In the genomic region with DNA sequence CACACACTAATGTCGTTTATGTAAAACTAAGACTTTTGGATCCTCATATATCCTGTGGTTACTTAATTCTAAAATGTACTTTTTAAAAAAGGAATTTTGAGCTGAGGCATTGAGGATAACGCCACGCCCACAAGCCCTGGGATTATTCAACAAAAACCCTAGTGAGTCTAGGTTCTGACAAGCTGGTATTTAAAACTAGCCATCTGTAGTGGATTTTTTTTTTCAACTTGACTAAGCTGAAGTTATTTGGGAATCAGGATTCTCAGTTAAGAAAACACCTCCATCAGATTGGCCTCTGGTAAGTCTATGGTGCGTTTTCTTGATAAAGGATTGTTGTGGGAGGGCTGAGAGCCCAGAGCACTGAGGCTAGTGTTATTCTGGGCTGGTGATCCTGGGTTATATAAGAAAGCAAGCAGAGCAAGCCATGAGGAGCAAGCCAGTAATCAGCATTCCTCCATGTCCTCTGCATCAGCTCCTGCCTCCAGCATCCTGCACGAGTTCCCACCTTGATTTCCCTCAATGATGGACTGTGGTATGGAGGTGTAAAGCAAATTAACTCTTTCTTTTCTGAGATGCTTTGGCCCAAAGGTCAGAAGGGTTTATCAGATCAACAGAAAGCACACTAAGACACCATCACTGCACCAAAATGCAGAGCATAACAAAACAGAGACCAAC, we compare ENCODE assay signal across 25 mouse cellular contexts. TPM values are rescaled to one million over a fixed set of nuclear protein-coding genes. Genes with fewer than 3 reads are reported as not detected.
DNase-seq lines count a peak whose midpoint lies in the region; ATAC-seq and TF ChIP-seq lines count a peak whose summit lies in the region.
"Had no signal": no experiment of that assay in that cellular context is flagged by ENCODE, and none has a peak within 500 bp of the region (broad histone marks: within the 10 kb centered on the region; RNA-seq: fewer than 3 reads in every experiment).

No protein-coding gene starts in this region.

- H3K4me2 ChIP-seq in kidney, embryonic 14.5 days (replicated peaks; ENCODE audit: low read depth, low read length) = no peak overlapping the region
- H3K4me2 ChIP-seq: embryonic facial prominence, embryonic 15.5 days; heart, embryonic 12.5 days; hindbrain, embryonic 14.5 days; intestine, embryonic 15.5 days; limb, embryonic 13.5 days; lung, embryonic 15.5 days had no signal

- ATAC-seq in erythroid progenitor cell, adult 5-6 weeks (replicated peaks; ENCODE audit: low FRiP score, poor library complexity, severe bottlenecking) = no peak
- no peak for ATAC-seq in kidney, embryonic 14.5 days (ENCODE audit: low FRiP score, low TSS enrichment)
- ATAC-seq: intestine, embryonic 15.5 days had no signal

- intact Hi-C loops in left cerebral cortex, adult 2 months (cut with DNase I) = loop anchor here (2.0 kb wide), 1 partner anchor 19 kb away; no protein-coding TSS in a partner anchor

- peak overlapping the region; percentile 90 for H3K27ac ChIP-seq in left cerebral cortex, adult 2 months
- H3K27ac ChIP-seq in kidney, embryonic 14.5 days (ENCODE audit: low read depth, low read length) = no peak overlapping the region
- H3K27ac ChIP-seq: embryonic facial prominence, embryonic 15.5 days; hindbrain, embryonic 14.5 days; intestine, embryonic 15.5 days; limb, embryonic 13.5 days; liver, embryonic 14.5 days; lung, embryonic 15.5 days; midbrain, embryonic 10.5 days; stomach, postnatal 0 days had no signal

- H3K36me3 ChIP-seq in kidney, embryonic 14.5 days (ENCODE audit: control insufficient read depth, insufficient read depth, low read length) = no peaks in the 10 kb centered on the region
- H3K36me3 ChIP-seq: embryonic facial prominence, embryonic 15.5 days; heart, embryonic 12.5 days; intestine, embryonic 15.5 days; limb, embryonic 13.5 days; lung, embryonic 15.5 days; midbrain, embryonic 10.5 days had no signal

- no peak overlapping the region for H3K4me3 ChIP-seq in left cerebral cortex, adult 2 months
- no peak overlapping the region for H3K4me3 ChIP-seq in kidney, embryonic 14.5 days (ENCODE audit: low read length)
- H3K4me3 ChIP-seq: embryonic facial prominence, embryonic 15.5 days; heart, embryonic 12.5 days; intestine, embryonic 15.5 days; limb, embryonic 13.5 days; lung, embryonic 15.5 days; midbrain, embryonic 10.5 days had no signal

- no peaks in the 10 kb centered on the region for H3K27me3 ChIP-seq in kidney, embryonic 14.5 days (ENCODE audit: control insufficient read depth, insufficient read depth, low read length)
- H3K27me3 ChIP-seq: embryonic facial prominence, embryonic 15.5 days; heart, embryonic 12.5 days; intestine, embryonic 15.5 days; lung, embryonic 15.5 days had no signal

- H3K9ac ChIP-seq in kidney, embryonic 14.5 days (ENCODE audit: low read depth, low read length) = no peak overlapping the region
- H3K9ac ChIP-seq: embryonic facial prominence, embryonic 15.5 days; heart, embryonic 12.5 days; hindbrain, embryonic 14.5 days; intestine, embryonic 15.5 days; limb, embryonic 13.5 days; liver, embryonic 14.5 days; lung, embryonic 15.5 days had no signal

- TF ChIP-seq CTCF in left cerebral cortex, adult 2 months (IDR thresholded peaks at IDR 0.05) = no peak

- H3K9me3 ChIP-seq in kidney, embryonic 14.5 days (ENCODE audit: control insufficient read depth, low read length) = no peaks in the 10 kb centered on the region
- H3K9me3 ChIP-seq: embryonic facial prominence, embryonic 15.5 days; heart, embryonic 12.5 days; intestine, embryonic 15.5 days; limb, embryonic 13.5 days; lung, embryonic 15.5 days; midbrain, embryonic 10.5 days had no signal

- no peaks in the 10 kb centered on the region for H3K4me1 ChIP-seq in kidney, embryonic 14.5 days (ENCODE audit: control insufficient read depth, insufficient read depth, low read length)
- H3K4me1 ChIP-seq: embryonic facial prominence, embryonic 15.5 days; heart, embryonic 12.5 days; intestine, embryonic 15.5 days; limb, embryonic 13.5 days; lung, embryonic 15.5 days had no signal

- WGBS in kidney, embryonic 14.5 days = 78% methylated on average over 5 of the region's 5 CpGs

- peak; percentile 70 for DNase-seq in heart, adult 11 months
- DNase-seq in heart, postnatal 4 days = no peak
- peak; percentile 76 for DNase-seq in brain, adult 2 months (ENCODE audit: low read depth, low spot score)
- DNase-seq in left cerebral cortex, adult 2 months (ENCODE audit: extremely low spot score in 1 of 2, low spot score in 2 of 2) = peak in 1 of 2 experiments; percentile 44
- peak; percentile 51 to 68 for DNase-seq in right cerebral cortex, adult 2 months (ENCODE audit: low spot score in 2 of 2)
- no peak for DNase-seq in ovary, postnatal 36 days (ENCODE audit: low spot score)
- DNase-seq: adrenal gland, postnatal 25 days; B cell, adult 2 months; cerebellum, adult 18-20 months; cerebellum, postnatal 25 days; heart, postnatal 14 days; kidney, adult 9 months; lung, postnatal 4 days; thymus, postnatal 14 days had no signal

RNA-seq across cellular contexts. Expression of a gene that starts 18.2 kb away (rescaled TPM):
- total RNA-seq in heart, postnatal 4 days (2021) = 10 to 100 TPM in 1 of 2 experiments, 1 to 10 TPM in 1; 9.4 to 12.0 TPM
- total RNA-seq in left cerebral cortex, adult 2 months (2021) = 10 to 100 TPM; 19.5 to 21.2 TPM
- total RNA-seq in erythroid progenitor cell, adult 5-6 weeks (2015; ENCODE audit: low replicate concordance) = 11.2 and 13.0 TPM in 2 replicates
- 14.4 and 15.7 TPM in 2 replicates for total RNA-seq in erythroid progenitor cell, adult 5-6 weeks (2017; ENCODE audit: low replicate concordance)
- polyA plus RNA-seq in kidney, embryonic 14.5 days (2014; fragmentation: Nextera tagmentation; extraction: Ambion mirVana) = 26.0 and 33.7 TPM in 2 replicates

RNA-seq across cellular contexts. Expression of a gene that starts 20.2 kb away (rescaled TPM):
- total RNA-seq in heart, postnatal 4 days (2021) = 10 to 100 TPM; 10.4 to 14.0 TPM
- 10 to 100 TPM; 52.8 to 56.0 TPM for total RNA-seq in left cerebral cortex, adult 2 months (2021)
- total RNA-seq in erythroid progenitor cell, adult 5-6 weeks (2015; ENCODE audit: low replicate concordance) = 11.5 and 16.8 TPM in 2 replicates
- 31.4 and 31.5 TPM in 2 replicates for total RNA-seq in erythroid progenitor cell, adult 5-6 weeks (2017; ENCODE audit: low replicate concordance)
- 15.0 and 22.4 TPM in 2 replicates for polyA plus RNA-seq in kidney, embryonic 14.5 days (2014; fragmentation: Nextera tagmentation; extraction: Ambion mirVana)

Comparison
In these comparisons a context has a peak if more than half of its experiments do, and no peak if none do; other contexts are left out.
1. DNase-seq: peak in heart, adult 11 months (single experiment), brain, adult 2 months (single experiment) and right cerebral cortex, adult 2 months (2 of 2); none in heart, postnatal 4 days (single experiment) and ovary, postnatal 36 days (single experiment).